Mouse (Mus musculus): ENCODE measurements at regions not wholly inside any gene's neighbourhood (a gene's known extent, or its start where the extent isn't known, plus 50 kb on each side); places are given as distances from the start of the nearest gene placed in this dataset.

GRCm38 (mm10) chr10:25039926-25040325 is 112.6 kb upstream of the Arg1 start:
- H3K27ac ChIP-seq (ENCODE audit: low read depth, low read length), result no peak overlapping the region
- H3K4me2 ChIP-seq (ENCODE audit: low read depth, low read length, poor library complexity, severe bottlenecking), result no peak overlapping the region
- H3K4me3 ChIP-seq (ENCODE audit: low read depth, low read length), result no peak overlapping the region
- no peaks in the 10 kb centered on the region for H3K9me3 ChIP-seq (ENCODE audit: low read length)
- no peaks in the 10 kb centered on the region for H3K4me1 ChIP-seq (ENCODE audit: insufficient read depth, low read length)
- DNase-seq (ENCODE audit: low spot score) (no peak), ATAC-seq (ENCODE audit: low FRiP score) (no peak)
- no peaks in the 10 kb centered on the region for H3K27me3 ChIP-seq (ENCODE audit: insufficient read depth, low read length)
- H3K36me3 ChIP-seq (ENCODE audit: insufficient read depth, low read length), result no peaks in the 10 kb centered on the region
- H3K9ac ChIP-seq (replicated peaks; ENCODE audit: low read length, poor library complexity, severe bottlenecking), result no peak overlapping the region
- TF ChIP-seq CTCF (IDR thresholded peaks at IDR 0.05), result no peak
- 96% methylated on average over 3 of the region's 3 CpGs for WGBS

- no peaks in the 10 kb centered on the region for H3K4me1 ChIP-seq (ENCODE audit: insufficient read depth, low read length)
- no peak overlapping the region for H3K9ac ChIP-seq (replicated peaks; ENCODE audit: low read length, poor library complexity, severe bottlenecking)
- no peaks in the 10 kb centered on the region for H3K9me3 ChIP-seq (ENCODE audit: low read length)
- H3K36me3 ChIP-seq (ENCODE audit: insufficient read depth, low read length), result no peaks in the 10 kb centered on the region
- H3K27ac ChIP-seq (ENCODE audit: low read depth, low read length), result no peak overlapping the region
- TF ChIP-seq CTCF (IDR thresholded peaks at IDR 0.05), result no peak
- H3K4me3 ChIP-seq (ENCODE audit: low read depth, low read length), result no peak overlapping the region
- no peak for ATAC-seq (ENCODE audit: low FRiP score)
- no peak for DNase-seq (ENCODE audit: low spot score)
- 83% methylated on average over 3 of the region's 3 CpGs for WGBS
- H3K4me2 ChIP-seq (ENCODE audit: low read depth, low read length, poor library complexity, severe bottlenecking), result no peak overlapping the region
- H3K27me3 ChIP-seq (ENCODE audit: insufficient read depth, low read length), result no peaks in the 10 kb centered on the region
Observed at GRCm38 (mm10) chr10:25036928-25037327, 109.6 kb upstream of the Arg1 start.

GRCm38 (mm10) chr10:25035363-25035762 is 108.1 kb upstream of the Arg1 start:
- ATAC-seq (ENCODE audit: low FRiP score), result no peak
- H3K4me1 ChIP-seq (ENCODE audit: insufficient read depth, low read length), result no peaks in the 10 kb centered on the region
- 74% methylated on average over 6 of the region's 6 CpGs for WGBS

GRCm38 (mm10) chr10:25032625-25033024 is 105.3 kb upstream of the Arg1 start:
- Histone ChIP-seq H3K4me1 (ENCODE audit: insufficient read depth, low read length) (no peaks in the 10 kb centered on the region), H3K36me3 (ENCODE audit: insufficient read depth, low read length) (no peaks in the 10 kb centered on the region), H3K4me3 (ENCODE audit: low read depth, low read length) (no peak overlapping the region), H3K9me3 (ENCODE audit: low read length) (0 out of 2 replicates have a peak, but pooled peaks cover 4% of the 10 kb centered on the region), H3K27me3 (ENCODE audit: insufficient read depth, low read length) (no peaks in the 10 kb centered on the region), H3K27ac (ENCODE audit: low read depth, low read length) (no peak overlapping the region), H3K9ac (replicated peaks; ENCODE audit: low read length, poor library complexity, severe bottlenecking) (no peak overlapping the region), H3K4me2 (ENCODE audit: low read depth, low read length, poor library complexity, severe bottlenecking) (no peak overlapping the region)
- 80% methylated on average over 1 of the region's 1 CpGs for WGBS
- TF ChIP-seq CTCF (IDR thresholded peaks at IDR 0.05), result no peak
- DNase-seq (ENCODE audit: low spot score), result no peak
- no peak for ATAC-seq (ENCODE audit: low FRiP score)

More at GRCm38 (mm10) chr10:25035363-25035762, 108.1 kb upstream of the Arg1 start:
- peak; percentile 35 for DNase-seq (ENCODE audit: low spot score)
- Histone ChIP-seq H3K9ac (replicated peaks; ENCODE audit: low read length, poor library complexity, severe bottlenecking) (no peak overlapping the region), H3K27ac (ENCODE audit: low read depth, low read length) (no peak overlapping the region), H3K36me3 (ENCODE audit: insufficient read depth, low read length) (no peaks in the 10 kb centered on the region), H3K27me3 (ENCODE audit: insufficient read depth, low read length) (no peaks in the 10 kb centered on the region), H3K4me2 (ENCODE audit: low read depth, low read length, poor library complexity, severe bottlenecking) (no peak overlapping the region), H3K9me3 (ENCODE audit: low read length) (no peaks in the 10 kb centered on the region), H3K4me3 (ENCODE audit: low read depth, low read length) (no peak overlapping the region)
- no peak for TF ChIP-seq CTCF (IDR thresholded peaks at IDR 0.05)

- ATAC-seq (ENCODE audit: low FRiP score), result no peak
- 44% methylated on average over 6 of the region's 6 CpGs for WGBS
Observed at GRCm38 (mm10) chr10:25029387-25029915, 102.2 kb upstream of the Arg1 start.

GRCm38 (mm10) chr10:25023601-25024157 is 96.4 kb upstream of the Arg1 start:
- 0 out of 2 replicates have a peak, but pooled peaks cover 7% of the 10 kb centered on the region for H3K9me3 ChIP-seq (ENCODE audit: low read length)
- no peaks in the 10 kb centered on the region for H3K27me3 ChIP-seq (ENCODE audit: insufficient read depth, low read length)
- ATAC-seq (ENCODE audit: low FRiP score), result peak; percentile 82
- DNase-seq (ENCODE audit: low spot score), result peak; percentile 86
- no peaks in the 10 kb centered on the region for H3K4me1 ChIP-seq (ENCODE audit: insufficient read depth, low read length)
- H3K9ac ChIP-seq (replicated peaks; ENCODE audit: low read length, poor library complexity, severe bottlenecking), result no peak overlapping the region
- no peaks in the 10 kb centered on the region for H3K36me3 ChIP-seq (ENCODE audit: insufficient read depth, low read length)
- peak overlapping the region; percentile 34 for H3K27ac ChIP-seq (ENCODE audit: low read depth, low read length)
- TF ChIP-seq CTCF (IDR thresholded peaks at IDR 0.05), result no peak
- H3K4me3 ChIP-seq (ENCODE audit: low read depth, low read length), result no peak overlapping the region
- 45% methylated on average over 7 of the region's 7 CpGs for WGBS
- no peak overlapping the region for H3K4me2 ChIP-seq (ENCODE audit: low read depth, low read length, poor library complexity, severe bottlenecking)

More at GRCm38 (mm10) chr10:25029387-25029915, 102.2 kb upstream of the Arg1 start:
- DNase-seq (ENCODE audit: low spot score), result no peak
- H3K36me3 ChIP-seq (ENCODE audit: insufficient read depth, low read length), result no peaks in the 10 kb centered on the region
- no peak overlapping the region for H3K27ac ChIP-seq (ENCODE audit: low read depth, low read length)
- no peaks in the 10 kb centered on the region for H3K4me1 ChIP-seq (ENCODE audit: insufficient read depth, low read length)
- no peak overlapping the region for H3K9ac ChIP-seq (replicated peaks; ENCODE audit: low read length, poor library complexity, severe bottlenecking)
- no peak for TF ChIP-seq CTCF (IDR thresholded peaks at IDR 0.05)
- H3K4me2 ChIP-seq (ENCODE audit: low read depth, low read length, poor library complexity, severe bottlenecking), result no peak overlapping the region
- no peak overlapping the region for H3K4me3 ChIP-seq (ENCODE audit: low read depth, low read length)
- 0 out of 2 replicates have a peak, but pooled peaks cover 7% of the 10 kb centered on the region for H3K9me3 ChIP-seq (ENCODE audit: low read length)
- H3K27me3 ChIP-seq (ENCODE audit: insufficient read depth, low read length), result no peaks in the 10 kb centered on the region

Data from midbrain, postnatal 0 days (tissue).